Mouse (Mus musculus) T-cell, adult 2 months (primary cell): ENCODE measurements around the gene H2afy.

Experiments
- DNase-seq: peaks from one replicate; pipeline ENCODE4 v3.0.0; 2022; ENCODE audit warnings: low spot score

The H2afy gene

GRCm38 (mm10) chr13:56145523-56145922, 9.4 kb upstream of the H2afy start:
- peak; percentile 54 for DNase-seq

DNA sequence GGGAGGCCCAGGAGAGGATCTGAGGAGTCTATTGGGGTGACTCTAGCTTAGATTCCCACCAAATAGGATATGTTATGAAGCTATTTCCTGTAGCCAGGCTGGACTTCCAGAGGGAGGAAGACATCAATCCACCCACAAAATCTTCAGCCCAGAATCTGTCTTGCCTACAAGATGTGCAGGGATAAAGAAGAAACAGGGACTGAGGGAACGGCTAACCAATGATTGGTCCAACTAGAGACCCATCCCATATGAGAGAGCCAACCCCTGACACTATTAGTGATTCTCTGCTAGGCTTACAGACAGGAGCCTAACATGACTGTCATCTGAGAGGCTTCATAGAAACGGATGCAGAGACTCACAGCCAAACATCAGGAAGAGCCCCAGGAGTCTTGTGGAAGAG, 7.9 kb upstream of the H2afy start:
- no peak for DNase-seq

DNA sequence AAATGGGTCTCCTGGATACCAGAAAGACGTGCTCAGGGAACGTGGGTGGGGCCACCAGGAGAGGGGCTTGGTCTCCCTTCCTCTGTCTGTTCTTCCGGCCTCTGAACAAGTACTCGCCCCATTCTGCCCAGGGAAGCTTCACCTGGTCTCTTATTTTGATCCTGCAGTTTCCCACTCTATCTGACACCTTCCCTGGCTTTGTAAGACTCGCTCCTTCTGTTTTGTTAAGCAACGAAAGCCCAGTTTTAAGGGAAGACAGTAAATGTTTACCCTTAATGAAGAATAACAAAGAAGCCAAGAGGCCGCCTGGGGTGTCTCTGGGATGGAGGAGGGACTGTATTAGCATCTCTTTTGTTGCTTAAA, 7.0 kb upstream of the H2afy start:
- no peak for DNase-seq

GRCm38 (mm10) chr13:56142382-56143150, 6.4 kb upstream of the H2afy start:
- DNase-seq, result no peak

DNA sequence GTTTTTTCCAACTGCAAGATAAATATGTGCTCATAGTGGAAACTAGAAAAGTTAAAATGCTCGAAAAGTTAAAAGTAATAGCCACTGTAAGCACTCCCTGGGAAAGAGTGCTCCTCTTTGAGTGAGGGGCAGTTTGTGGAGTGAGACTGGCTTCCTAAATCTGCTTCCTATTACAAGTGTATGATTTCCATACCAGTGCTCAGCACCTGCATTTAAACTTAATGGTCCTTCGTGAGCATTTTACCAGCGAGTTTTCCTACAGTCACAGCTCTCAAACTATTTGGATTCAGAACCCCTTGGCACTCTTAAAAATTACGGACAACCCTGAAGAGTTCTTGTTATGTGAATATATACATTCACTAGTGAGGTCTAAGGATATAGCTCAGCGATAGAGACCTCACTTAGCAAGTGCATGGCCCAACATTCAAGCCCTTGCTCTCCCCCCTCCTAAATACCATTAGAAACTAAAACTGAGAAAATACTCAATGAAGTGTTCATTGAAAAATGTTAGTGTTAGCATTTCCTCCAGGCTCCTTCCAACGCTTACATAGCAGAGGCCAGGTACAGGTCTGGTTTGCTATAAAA, 3.1 kb upstream of the H2afy start:
- DNase-seq, result no peak

DNA sequence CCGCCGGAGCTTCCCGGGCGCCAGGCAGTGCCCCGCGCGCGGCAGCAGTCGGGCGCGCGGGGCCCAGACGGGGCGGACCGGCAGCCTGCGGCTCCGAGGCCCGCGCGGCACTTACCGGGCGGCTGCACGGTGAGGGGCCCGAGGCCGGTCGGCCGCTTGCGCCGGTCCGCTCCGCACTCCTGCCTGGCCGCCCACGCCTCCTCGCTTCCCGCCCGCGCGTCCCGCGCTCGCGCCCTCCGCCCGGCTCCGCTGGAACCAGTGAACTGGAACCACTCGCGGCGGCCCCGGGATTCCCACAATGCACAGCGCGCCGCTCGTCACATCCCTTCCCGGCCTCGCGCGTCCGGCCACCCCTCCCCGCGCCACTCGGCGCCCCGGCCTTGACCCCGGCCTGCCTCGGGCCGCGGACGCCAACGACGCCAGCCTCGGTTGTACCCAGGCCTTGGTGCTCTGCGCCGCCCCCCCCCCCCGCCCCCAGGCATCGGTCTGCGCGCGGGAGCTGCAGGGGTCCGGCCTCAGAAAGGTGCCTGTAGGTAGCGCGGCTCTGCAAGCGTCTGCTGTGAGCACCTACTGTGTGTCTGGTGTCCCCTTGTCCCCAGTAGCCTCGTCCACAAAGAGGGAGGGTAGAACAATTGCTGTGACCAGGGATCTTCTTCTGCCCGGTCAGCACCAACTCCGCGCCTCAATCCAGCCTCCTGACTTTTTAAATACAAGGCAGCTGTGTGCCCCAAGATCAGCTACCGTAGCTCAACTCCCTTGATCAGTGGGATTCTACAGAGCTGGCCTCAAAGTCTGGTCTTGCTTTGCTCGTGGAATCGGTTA, 719 bp downstream of the H2afy start:
- peak; percentile 68 for DNase-seq

DNA sequence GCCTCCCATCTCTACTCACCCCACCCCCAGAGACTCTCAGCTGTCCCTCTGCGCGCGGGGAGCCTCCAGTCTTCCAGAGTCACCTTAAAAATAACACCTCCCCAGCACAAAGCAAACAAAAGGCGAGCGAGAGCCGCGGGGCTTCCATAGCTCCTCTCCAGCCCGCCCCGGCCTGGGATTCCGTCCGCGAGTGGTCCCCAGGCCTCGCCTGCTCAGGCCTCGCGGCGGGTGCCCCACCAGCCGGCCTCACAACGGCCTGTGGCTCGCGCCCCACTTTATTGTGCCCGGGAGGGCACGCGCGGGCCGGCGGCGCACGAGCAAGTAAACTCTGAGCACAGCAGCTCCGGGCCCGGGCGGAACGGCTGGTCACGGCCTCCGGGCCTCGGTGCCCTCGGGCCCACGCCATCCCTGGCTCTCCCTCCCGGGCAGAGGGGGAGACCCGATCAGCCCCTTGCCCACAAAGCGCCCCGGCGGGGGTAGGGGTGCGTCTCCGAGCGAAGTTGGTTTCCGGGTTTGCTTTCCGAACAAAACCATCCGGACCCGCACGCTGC, 1.5 kb downstream of the H2afy start:
- DNase-seq, result peak; percentile 49

GRCm38 (mm10) chr13:56134031-56134430, 2.1 kb downstream of the H2afy start:
- peak; percentile 46 for DNase-seq

DNA sequence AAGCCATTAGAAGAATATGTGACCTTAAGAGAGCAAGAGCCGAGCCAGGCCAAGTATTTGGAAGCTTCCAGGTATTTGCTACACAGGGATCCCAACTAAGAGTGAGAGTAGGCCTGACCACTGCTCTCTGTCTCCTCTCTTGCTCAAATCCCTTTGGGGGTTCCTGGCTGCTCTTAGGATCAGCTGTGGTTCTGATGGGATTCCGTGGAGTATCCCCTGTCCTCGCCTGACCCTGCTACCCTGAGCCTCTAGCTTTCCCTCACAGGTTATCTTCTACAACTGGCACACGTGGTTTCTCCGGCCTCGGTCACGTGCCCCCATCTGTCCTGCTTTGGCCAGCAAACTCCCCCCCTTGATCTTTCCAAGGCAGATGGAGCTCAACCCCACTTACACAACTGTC, 3.2 kb downstream of the H2afy start:
- DNase-seq, result no peak

DNA sequence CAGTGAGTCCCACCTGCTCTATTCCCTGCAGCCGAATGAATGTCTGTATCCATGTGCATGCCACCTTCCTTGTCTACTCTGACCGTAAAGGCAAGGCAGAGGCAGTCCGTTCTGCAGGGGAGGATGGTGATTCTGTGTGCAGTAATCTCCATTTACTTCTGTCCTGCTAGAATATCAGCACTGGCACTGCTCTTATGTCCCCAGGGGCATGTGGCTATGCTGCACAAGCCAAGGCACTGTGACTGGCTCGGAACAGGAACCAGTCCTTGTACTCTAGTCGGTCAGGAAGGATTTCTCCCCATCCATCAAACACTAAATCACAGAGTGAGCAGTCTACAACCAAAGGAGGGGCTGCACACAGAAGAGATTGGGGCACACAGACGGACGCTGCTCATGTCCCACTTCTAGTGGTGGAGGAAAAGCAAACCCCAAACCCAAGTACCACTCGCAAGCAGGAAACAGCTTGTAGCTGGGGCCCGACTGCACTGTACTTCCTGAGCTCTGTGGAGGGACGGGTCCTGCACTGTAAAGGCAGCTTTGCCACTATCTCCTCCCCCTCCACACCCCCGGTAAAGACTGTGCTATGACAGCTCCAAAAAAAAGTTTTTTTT, 3.7 kb downstream of the H2afy start:
- peak; percentile 45 for DNase-seq

- DNase-seq, result no peak
Observed at GRCm38 (mm10) chr13:56130544-56130943, 5.6 kb downstream of the H2afy start.

DNA sequence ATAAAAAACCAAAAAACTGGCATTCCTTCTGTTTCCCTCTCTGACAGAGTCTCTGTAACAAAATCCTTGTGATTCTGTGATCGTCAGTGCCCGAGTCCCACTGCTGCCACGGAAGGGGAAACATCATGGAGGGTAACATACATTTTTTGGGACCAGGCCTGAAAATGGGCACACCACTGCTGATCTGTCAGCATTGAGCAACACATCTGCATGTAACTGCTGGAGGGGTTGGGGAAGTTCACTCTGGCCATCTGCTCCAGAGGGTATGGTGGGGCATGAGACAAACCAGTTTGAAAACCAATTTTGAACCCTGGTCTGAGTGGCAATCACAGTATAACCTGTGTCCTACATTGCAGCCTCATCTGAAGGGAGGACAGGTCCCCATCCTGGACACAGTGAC, 6.6 kb downstream of the H2afy start:
- no peak for DNase-seq

DNA sequence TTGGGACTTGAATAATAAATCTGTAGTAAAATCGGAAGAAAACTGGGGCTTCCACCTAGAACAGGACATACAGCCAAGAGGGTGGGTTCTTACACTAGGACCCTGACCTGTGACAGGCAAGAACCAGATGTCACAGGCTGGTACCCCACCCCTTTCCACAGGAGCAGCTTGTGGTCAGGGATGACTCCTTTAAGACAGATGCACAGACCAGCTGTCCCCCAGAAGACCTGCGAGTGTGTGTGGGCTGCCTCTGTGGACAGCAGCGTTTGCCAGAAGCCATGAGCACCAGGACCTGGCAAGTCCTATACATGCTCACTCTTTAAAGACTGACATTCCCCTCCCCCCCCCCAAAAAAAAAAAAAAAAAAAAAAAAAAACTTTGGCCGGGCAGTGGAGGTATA, 7.1 kb downstream of the H2afy start:
- DNase-seq, result no peak

DNA sequence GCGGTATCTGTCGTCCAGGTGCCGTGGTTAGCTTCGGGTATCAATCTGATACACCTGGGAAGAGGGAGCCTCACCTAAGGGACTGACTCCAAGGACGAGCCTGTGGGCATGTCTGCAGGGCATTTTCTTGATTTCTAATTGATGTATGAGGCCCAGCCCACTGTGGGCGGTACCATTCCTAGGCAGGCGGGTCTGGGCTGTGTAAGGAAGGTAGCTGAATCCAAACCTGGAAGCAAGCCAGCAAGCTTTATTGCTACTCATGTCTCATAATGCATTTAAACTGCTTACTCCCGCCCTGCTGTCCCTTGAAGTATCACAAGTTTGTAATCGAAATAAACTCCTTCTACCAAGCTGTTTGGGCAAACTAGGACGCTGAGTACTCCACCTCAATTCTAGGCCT, 10.5 kb downstream of the H2afy start:
- no peak for DNase-seq

DNA sequence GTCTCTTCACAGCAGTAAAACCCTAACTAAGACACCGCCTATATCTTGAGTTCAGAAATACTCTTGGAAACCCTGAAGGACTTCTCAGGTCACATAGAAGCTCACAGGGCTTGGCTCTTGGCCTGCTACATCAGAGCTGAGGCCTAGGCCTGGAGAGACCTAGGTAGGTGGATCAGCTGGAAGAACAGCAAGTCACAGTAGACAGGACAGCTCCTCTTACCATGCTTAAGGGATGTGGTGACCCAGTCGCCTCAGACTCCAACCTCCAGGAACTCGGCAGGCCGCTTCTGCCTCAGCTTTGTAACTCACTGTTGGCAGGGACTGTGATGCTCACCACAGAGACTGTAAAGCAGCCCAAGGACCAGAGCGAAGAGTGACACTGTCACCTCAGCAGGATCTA, 13.1 kb downstream of the H2afy start:
- no peak for DNase-seq

GRCm38 (mm10) chr13:56117991-56118765, 18.0 kb downstream of the H2afy start:
- no peak for DNase-seq

- no peak for DNase-seq
Observed at GRCm38 (mm10) chr13:56115906-56116305, 20.3 kb downstream of the H2afy start.

DNA sequence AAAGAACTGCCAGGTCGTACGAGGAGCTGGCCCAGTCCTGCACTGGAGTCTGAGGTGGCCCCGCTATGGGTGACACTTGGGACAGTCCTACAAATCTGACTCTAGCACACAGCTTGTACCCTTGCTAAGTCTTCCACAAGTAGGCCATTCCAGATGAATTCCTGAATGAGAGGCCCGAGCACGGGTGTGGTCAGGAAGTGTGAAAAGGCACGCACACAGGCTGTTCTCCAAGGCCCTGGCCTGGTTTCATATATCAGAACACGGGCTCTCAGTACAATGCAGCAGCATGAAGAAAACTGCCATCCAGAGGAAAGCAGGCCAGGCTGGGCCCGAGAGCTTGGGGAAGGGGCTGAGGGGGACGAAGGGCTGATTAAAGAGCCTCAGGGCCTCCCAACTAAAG, 20.8 kb downstream of the H2afy start:
- no peak for DNase-seq

- DNase-seq, result no peak
Observed at GRCm38 (mm10) chr13:56113431-56114248, 22.5 kb downstream of the H2afy start.

- DNase-seq, result no peak
Observed at GRCm38 (mm10) chr13:56112980-56113379, 23.2 kb downstream of the H2afy start.

DNA sequence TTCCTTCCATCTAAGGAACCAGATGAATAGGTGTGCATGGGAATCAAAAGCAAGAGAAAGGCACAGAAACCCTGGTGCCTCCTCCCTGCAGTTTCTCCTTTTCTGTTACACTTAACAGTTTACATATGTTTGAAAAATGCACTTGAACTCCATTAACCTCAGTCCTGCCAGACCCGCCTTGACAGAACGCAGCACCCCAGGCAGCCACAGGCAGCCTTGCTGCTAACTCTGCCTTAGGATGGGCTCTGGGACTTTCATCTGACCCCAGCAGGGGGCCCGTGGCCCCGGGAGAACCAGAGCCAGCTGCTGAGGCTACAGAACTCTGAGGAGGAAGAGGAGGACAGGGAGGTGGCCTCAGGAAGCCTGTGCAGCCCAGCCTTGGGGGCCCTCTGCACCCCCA, 23.7 kb downstream of the H2afy start:
- peak; percentile 10 for DNase-seq
